Mouse (Mus musculus) left cerebral cortex, adult 8-10 months (tissue): Measurements from ENCODE around the gene Akap9. TPM values are rescaled to one million over a fixed set of nuclear protein-coding genes. Genes with fewer than 3 reads are reported as not detected.
"Not testable (repeated sequence)": the region's sequence is repeated elsewhere in the genome, so short reads cannot be mapped to it uniquely, and the experiment has no call there.

Experiments used
- DNase-seq, 2 experiments: peaks; one replicate each; pipeline ENCODE4 v3.0.0; 2022; ENCODE audit warnings: low spot score in 2 of 2
- total RNA-seq, 4 experiments: library from RNA; stranded (reverse); gene quantifications; 2 replicates each; pipeline ENCODE4 v1.2.4; 2022

Akap9 gene
- total RNA-seq, result 100 to 1,000 TPM in 1 of 4 experiments, 10 to 100 TPM in 3; 84.1 to 103 (median 91.2) TPM

DNA sequence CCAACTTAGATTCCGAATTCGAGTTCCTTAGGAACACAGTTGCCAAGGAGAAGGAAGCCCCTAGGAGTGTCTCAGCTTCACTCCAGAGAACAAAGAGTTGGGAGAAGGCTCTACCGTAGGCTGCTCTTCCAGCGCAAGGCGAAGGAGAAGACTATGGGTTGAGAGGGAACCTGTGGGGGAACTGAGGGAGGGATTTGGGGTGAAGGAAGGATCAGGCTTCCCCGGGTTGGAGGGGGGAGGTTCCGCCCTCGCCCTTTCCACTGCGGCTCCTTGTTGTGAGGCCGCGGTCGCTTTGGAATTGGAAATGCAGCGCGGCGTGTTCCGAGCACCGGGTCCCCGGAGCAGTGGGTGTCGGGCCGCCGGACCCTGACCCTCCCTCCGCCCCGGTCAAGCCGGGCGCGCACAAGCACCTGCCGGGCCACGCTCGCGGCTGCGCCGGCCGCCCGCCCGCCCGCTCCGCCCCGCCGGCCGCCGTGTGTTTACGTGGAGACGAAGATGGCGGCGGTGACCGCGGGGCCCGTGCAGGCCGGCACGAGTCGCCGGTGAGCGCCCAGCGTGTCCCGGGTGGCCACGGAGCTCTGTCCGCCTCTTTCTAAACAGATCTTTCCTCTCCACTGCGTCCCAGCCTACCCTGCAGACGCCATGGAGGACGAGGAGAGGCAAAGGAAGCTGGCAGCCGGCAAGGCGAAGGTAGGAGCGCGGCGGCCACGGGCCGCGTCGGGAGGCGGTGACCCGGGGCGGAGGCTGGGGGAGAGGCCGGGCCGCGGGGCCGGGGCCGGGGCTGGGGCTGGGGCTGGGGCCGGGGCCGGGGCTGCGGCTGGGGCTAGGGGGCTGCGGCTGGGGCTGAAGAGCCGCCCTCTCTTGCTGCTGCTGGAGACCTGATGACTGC is at the start of gene Akap9:
Gene Akap9, plus strand, starts transcription at position 254 of the 889 bp plus-strand sequence.
- peak; percentile 50 to 54 for DNase-seq

DNA sequence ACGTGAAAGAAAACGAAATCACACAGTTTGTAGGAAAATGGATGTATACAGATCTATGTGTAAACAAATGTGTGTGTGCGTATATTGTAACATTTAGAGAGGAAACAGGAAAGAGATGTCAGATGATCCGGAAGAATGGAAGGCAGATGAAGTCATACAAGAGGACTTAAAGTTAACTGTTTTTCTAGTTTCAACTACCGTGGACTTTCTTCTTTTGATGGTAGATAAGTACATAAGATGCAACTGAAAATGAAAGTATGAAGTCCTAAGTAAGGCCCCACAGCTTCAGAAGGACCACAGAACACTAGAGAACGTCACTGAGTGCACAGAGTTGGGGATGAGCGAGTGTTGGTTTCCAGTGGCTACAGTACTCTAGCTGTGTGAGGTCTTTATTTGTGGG is 41.0 kb upstream of the Akap9 start:
- DNase-seq, result not testable (repeated sequence)

DNA sequence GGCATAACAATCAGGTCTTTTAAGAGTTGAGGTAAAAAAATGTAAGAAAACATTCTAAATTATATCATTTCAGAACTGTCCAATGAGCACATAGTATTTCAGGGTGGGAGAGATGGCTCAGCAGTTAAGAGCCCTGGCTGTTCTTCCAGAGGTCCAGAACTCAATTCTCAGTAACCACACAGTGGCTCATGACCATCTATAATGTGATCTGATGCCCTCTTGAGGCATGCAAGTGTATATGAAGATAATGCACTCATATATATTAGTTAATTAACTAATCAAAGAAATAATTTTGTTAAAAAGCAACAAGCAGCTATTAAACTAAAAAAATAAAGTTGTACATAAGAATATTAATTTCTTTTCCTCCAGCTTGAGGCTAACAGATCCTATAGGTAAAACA is 38.7 kb upstream of the Akap9 start:
- DNase-seq, result no peak

DNA sequence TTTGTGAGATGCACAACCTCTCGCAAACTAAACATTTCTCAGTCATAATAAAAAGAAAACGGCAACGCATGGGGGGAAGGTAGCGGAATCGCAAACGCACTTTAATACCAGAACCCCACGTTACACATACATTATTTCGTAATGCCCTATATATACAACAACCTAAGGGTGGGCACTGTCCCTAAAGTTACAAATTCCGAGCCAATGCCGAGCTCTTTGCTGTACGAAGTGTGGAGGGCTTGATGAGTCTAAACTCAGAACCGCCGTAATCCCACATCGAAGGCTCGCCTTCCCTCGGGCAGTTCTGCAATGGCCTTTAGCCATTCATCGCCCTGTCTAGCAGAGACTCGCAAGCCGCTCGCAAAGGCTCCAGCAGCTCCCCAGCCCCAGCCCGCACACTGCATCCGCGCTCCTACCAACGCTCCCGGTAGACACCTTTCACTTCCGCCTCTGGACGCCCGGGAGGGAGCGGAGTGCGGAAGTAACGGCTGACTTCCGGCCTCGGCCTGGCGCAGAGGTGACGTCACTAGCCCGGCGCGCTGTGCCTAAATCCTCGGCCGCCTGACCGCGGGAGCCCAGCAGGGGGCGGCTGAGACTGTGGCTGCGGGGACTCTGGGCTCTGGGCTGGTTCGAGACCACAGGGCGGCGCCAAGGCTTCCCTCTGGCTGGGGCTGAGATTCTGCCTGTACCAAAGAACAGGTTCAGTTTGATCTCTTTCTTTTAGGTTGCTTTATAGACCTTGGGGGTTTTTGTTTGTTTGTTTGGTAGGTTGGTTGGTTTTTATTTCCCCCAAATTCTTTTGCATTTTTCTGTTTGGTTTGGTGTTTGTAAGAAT is 34.2 kb upstream of the Akap9 start, which contains the start of gene Mterf1a:
Gene Mterf1a, minus strand, starts transcription at position 475 of the 835 bp plus-strand sequence.
- peak; percentile 10 to 16 for DNase-seq

DNA sequence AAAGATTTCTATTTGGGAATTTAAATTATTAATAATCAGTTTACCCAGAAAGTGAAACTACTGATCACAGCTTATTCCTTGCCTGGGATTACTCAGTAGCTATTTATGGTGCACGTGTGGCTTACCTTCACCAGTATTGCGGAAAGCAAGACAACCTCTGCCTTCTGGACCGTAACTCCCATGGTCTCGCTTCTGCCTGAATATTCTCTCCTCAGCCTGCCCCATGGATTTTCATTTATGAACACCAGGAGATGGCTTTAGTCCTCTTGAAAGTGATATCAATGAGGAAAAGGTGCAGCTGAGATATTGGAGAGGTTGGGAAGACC is 33.6 kb upstream of the Akap9 start:
- DNase-seq, result not testable (repeated sequence)

DNA sequence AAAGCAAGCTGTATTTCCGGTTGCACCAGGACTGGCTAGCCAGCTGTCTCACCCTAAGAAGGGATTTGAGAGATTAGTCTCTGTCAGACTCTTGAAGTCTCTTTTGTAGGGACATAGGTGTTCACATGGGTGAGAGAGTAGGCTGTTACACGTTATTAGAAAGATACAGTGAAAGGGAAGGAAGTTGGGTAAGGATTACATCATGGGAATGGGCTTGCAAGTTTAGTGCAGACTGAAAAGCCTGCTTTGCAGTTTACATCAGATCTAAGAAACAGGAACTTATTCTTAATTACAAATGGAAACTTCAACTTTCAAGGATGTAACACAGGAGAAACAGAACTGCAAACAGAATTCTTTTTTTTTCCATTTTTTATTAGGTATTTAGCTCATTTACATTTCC is 22.4 kb upstream of the Akap9 start:
- no peak for DNase-seq

DNA sequence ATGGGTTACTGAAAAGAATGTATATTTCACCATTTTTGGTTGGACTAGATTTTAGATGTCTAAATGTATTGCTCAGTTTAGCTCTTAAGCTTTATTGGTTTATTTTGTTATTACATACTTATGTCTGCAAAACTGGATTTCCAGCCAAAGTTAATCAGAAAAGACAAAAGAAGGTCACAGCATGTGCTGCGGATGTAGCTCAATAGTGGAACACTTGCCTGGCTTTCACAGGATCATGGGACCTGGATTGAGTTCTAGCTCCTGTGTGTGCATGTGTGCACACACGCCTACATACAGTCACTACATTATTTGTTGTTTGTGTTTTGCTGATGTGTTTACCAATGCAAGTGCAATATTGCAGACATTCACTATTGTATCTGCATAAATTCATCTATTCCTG is 5.5 kb upstream of the Akap9 start:
- no peak for DNase-seq

DNA sequence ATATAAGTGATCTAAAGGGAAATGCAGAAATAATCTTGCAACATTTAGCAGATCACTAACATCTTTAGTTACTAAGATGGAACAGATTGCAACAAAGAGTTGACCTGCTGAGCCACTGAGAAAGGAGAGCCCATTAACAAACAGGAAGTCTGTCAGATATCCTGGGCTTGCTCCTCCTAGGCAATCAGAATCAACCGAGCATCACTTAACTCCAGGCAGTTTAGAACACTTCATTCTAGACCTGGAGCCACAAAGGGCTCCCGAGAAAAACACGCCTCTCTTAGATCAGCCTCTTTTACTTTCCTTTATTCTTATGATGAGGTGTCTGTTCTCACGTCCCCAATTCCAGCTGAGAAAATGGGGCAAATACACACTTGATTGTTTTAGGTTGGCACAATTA is 1.2 kb upstream of the Akap9 start:
- no peak for DNase-seq

DNA sequence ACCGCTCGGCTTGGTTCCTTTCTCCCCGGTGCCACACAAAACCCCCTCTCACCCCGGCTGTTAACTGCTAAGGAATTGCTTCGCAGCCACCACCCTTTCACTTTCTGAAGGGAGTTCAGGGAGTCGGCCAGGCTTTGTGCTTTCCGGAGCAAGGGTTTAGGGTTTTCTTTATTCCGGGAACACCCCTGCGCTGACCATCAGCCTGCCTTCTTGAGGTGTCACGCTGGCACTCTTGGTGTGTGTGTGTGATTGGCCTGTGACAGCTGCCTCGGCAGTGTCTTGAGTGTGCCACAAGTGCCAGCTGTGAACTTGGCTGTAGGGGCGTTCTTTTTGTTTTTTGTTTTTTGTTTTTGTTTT is 814 bp downstream of the Akap9 start:
- no peak for DNase-seq

DNA sequence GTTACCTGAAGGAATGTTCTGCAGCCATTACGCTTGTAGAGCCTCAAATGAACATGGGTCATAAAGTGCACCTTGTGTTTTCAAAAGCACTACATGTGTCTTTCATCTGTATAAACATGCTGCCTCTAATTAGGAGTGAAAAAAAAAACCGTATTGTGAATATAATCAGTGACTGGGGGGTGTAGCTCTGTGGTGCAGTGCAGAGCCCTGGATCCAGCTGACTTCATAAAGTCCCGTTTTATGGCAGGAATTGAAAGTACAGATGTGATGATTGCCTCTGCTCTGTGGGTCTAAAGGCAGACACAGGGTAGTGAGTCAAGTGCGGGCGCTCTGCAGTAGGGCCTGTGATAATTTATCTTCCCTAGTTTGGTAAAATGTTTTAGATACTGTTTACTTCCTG is 2.9 kb downstream of the Akap9 start:
- DNase-seq, result no peak

DNA sequence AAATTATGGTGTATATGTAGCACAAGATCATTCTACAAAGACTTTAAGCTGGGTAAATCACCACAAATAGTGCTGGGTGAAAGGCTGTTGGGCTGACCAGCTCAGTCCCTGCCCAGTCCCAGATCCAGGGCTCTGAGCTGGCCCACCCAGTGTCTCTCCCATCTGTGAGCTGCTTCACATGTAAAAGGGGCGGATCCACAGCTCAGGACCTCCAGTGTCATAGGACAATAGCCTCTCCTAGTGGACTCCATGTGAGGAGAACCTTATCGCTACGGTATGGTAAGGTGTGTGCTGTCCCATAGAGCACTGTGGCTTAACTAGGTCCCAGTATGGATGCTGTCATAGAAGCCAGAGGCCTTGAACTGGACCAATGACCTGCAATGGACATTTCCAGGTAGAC is 3.8 kb downstream of the Akap9 start:
- DNase-seq, result no peak

DNA sequence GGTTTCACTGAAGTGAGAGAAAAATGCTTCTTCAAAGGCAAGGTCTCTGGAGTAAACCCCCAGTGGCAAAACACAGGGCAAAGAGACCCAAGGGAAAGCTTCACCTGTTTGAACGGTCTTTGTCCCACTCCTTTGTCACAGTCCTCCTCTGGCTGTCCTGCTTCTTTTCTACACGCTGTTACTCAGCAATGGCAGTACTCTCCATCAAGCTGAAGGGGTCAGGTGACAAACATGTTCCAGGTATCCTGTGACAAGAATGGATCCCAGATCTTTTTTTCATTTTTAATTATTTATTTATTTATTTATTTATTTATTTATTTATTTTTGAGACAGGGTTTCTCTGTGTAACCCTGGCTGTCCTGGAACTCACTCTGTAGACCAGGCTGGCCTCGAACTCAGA is 5.7 kb downstream of the Akap9 start:
- DNase-seq, result no peak

DNA sequence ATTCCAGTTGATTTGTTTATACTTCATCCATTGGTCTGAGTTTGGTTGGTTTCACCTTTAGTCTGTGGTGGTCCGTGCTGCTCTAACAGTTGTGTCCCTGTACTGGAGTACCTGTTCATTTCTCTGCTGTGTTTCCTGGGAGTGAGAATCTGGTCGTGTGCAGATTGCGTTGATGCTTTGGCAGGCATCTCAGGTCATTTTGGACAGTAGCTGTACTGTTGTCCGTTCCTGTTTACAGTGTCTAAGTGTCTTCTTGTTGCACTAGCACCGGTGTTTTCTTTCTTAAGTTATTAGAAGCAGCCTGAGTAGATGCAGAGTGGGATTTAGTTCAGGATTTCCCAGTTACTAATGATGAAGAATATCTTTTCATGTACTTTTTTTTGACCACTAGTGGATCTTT is 7.4 kb downstream of the Akap9 start:
- DNase-seq, result no peak

DNA sequence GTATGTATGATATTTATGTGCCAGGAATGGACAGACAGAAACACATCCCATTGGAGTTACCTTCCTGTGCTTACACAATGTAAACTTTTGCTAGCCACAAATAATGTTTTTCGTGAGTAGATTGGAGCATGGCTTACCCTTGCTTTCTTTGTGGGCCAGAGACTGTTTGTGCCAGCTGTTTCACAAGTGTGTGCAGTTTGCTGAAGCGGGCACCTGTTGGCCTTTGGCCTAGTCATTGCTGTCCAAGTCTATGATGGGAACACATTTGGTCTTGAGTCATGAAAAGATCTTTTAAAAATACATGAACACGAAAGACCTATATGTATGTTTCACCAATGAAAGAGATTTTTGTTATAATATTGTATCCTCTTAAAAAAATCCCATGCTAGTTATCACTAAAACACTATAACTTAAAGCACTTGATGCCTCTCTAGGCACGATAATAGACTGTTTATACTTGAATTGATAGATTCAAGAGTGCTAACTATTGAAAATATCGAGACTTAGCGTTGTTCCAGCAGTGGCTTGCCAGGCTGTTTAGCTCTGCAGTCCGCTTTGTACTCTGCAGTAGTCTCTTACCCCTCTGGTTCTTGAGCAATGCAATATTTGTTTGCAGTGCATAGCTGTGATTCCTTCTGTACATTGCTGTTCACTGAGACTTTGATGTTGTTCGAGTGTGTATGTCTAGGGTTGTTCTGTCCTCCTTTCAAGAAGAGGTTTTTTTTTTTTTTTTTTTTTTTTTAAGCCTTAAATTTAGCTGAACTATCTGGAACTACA is 8.1 kb downstream of the Akap9 start:
- DNase-seq, result no peak

DNA sequence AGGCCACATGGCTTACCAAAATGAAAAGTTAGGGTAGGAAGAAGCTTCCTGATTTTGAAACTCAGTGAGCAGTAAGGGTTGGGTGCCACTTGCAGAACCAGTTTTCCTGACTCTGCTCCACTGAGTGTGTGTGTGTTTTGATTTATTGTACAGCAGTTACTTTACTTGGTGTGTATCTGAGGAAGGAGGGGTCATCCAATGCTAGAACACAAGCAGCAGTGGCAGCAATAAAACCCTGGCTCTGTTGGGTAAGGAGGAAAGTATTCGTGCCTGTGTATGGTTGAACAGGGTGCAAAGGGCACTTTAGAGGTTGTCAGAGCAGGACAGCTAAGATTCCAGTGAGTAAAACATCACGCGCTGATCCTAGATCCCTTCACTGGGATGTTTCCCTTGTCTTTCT is 11.1 kb downstream of the Akap9 start:
- no peak for DNase-seq

DNA sequence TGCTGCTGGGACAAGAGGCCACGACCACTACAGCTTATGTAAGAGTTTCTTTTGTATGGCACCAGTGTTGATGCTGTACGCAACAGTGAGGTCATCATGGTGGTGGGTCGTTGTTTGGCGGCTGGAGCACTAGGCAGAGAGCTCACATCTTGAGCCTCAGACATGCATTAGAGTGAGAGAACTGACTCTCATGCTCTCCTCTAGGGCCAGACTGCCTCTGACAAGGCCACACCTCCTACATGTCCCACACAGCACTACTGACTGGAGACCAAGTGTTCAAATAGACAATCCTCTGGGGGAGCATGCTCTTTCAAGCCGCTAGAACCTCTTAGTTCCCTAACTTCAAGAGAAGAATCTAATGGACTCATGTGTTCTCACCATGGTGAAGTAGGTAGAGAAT is 11.5 kb downstream of the Akap9 start:
- DNase-seq, result no peak

DNA sequence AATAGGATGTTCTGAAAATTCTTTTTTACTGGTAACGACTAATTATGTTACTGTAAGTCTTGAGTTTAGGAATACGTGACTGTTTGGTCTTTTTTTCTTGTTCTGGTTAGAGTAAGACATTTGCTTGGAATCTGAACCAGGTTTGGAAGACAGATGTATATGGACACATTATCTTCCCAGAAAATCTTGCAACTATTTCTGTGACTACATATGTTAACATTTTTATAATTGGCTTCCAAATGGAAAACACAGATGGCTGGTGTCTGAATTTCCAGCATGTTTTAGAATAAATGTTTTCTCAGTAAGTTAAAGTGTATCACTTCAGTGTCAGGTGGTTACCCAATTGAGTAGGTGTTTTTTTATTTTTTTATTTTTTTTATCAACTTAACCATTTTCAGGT is 13.4 kb downstream of the Akap9 start:
- no peak for DNase-seq

DNA sequence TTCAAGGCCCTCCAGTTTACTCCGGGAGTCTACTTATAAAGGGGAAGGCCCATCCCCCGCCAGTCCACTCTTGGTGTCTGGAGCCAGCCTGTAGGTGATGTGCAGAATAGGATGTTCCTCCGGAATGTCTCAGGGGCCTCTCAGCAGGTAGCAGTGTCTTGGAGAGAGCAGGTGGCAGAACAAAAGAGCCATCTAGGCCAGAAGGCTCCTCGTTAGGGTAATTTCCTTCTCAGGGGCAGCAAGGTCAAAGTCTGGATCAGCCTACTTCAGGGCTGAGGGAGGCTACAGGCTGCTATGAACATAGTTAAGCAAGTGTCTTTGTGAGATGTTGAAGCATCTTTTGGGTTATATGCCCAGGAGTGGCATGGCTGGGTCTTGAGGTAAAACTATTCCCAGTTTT is 15.3 kb downstream of the Akap9 start:
- DNase-seq, result not testable (repeated sequence)

DNA sequence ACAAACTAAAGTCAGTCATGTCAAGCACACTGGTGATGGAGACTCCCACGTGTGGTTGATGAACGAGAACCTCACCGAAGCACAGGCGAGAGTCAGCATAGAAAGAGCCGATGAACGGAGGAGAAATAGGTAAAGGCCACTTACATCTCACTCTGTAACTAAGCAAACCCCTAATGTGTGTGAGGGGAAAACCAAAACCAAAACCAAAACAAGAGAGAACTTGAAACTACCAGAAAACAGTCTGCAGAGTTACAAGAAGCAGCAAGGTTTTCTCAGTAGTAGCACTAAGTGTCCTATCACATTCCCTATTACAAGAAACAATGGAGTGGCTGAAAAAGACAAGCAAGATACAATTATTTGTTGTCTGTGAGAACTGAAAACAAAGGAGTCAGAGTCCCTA is 24.6 kb downstream of the Akap9 start:
- no peak for DNase-seq

DNA sequence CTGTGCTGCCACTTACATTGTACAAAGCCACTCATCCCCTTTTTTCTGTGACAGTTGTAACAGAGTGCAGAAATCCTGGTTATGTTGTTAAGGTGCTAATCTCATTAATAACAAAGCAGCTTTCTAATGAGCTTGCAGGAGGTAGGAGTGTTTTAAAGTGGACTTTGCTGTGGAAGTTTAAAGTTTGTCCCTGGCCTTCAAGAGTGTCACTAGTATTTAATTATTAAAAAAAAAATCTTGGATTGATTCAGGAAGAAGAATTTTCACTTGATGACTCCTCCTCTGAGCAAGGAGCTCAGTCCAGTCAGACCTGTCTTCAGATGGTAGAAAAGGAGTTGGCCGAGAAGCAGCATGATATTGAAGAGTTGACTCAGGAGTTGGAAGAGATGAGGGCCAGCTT is 26.7 kb downstream of the Akap9 start:
- no peak for DNase-seq

DNA sequence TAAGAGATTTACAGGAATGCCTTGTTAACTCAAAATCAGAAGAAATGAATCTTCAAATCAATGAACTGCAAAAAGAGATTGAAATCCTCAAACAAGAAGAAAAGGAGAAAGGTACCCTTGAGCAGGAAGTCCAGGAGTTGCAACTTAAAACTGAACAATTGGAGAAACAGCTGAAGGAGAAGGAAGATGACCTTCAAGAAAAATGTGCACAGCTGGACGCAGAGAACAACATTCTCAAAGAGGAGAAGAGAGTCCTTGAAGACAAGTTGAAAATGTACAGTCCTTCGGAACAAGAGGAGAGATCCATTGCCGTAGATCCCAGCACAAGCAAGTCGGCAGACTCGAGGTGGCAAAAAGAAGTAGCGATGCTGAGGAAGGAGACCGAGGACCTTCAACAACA is 33.4 kb downstream of the Akap9 start:
- DNase-seq, result no peak

DNA sequence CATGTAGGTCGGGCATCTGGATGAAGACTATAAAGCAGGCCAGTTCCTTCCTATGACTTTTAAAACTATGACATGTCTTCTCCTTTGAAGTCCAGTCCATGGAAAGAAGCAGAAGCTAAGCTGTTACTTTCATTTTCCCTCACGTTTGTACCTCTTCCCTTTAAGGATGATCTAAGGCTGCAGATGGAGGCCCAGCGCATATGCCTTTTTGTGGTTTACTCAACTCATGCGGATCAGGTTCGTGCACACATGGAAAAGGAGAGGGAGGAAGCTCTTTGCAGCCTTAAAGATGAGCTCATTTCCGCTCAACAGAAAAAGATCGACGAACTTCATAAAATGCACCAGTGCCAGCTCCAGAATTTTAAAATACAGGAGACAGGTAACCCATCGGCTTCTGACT is 40.6 kb downstream of the Akap9 start:
- no peak for DNase-seq
